Mouse (Mus musculus) neural tube, embryonic 13.5 days (tissue): ENCODE data around the gene Zfp275. TPM values are rescaled to one million over a fixed set of nuclear protein-coding genes. Genes with fewer than 3 reads are reported as not detected.
"Not testable (repeated sequence)": the region's sequence is repeated elsewhere in the genome, so short reads cannot be mapped to it uniquely, and the experiment has no call there.

ENCODE experiments used
- ATAC-seq: fragments of 200-750 bp; cut with Nextera tagmentation; 2 replicates; pipeline ENCODE4 v1.8.0; 2017; ENCODE audit warnings: low read depth, mild to moderate bottlenecking, moderate TSS enrichment, moderate library complexity
- H3K27ac ChIP-seq: fragments of 300-500 bp; sonication (generic); replicated peaks from 2 replicates; pipeline ENCODE4 v1.5.1; 2015; ENCODE audit warnings: moderate library complexity, mild to moderate bottlenecking, inconsistent platforms
- H3K27me3 ChIP-seq: fragments of 300-500 bp; sonication (generic); 2 replicates; pipeline ENCODE4 v1.6.1; 2015; ENCODE audit warnings: mild to moderate bottlenecking, inconsistent platforms
- H3K36me3 ChIP-seq: fragments of 300-500 bp; sonication (generic); 2 replicates; pipeline ENCODE4 v1.6.1; 2015; ENCODE audit warnings: mild to moderate bottlenecking, inconsistent platforms
- H3K4me1 ChIP-seq: fragments of 300-500 bp; sonication (generic); replicated peaks from 2 replicates; pipeline ENCODE4 v1.6.1; 2015; ENCODE audit warnings: inconsistent platforms
- H3K4me2 ChIP-seq: fragments of 300-500 bp; sonication (generic); 2 replicates; pipeline ENCODE4 v1.6.1; 2015; ENCODE audit warnings: inconsistent platforms, mild to moderate bottlenecking, moderate library complexity
- H3K4me3 ChIP-seq: fragments of 300-500 bp; sonication (generic); 2 replicates; pipeline ENCODE4 v1.5.1; 2015; ENCODE audit warnings: mild to moderate bottlenecking, inconsistent platforms
- H3K9ac ChIP-seq: fragments of 300-500 bp; sonication (generic); 2 replicates; pipeline ENCODE4 v1.6.1; 2015; ENCODE audit warnings: moderate library complexity, mild to moderate bottlenecking, inconsistent platforms
- H3K9me3 ChIP-seq: fragments of 300-500 bp; sonication (generic); 2 replicates; pipeline ENCODE4 v1.6.1; 2016; ENCODE audit warnings: inconsistent platforms
- whole genome bisulfite sequencing: fragments of 180-500 bp; shearing (Covaris S2); methylation state at CpG from one replicate; pipeline ENCODE4 v1.1.7; 2015; 5-methylcytosine and 5-hydroxymethylcytosine counted together
- polyA plus RNA-seq: library from polyadenylated mRNA; unstranded; fragments of >200 nt; fragmentation: Nextera tagmentation; extraction: Ambion mirVana; gene quantifications from 2 replicates; pipeline ENCODE4 v1.2.1, GENCODE M21; 2015

Gene Zfp275
- polyA plus RNA-seq, 1 experiment from 2014 or later = 10.6 TPM

GRCm38 (mm10) chrX:73344346-73344745 lies 1.9 kb downstream of the Zfp275 start:
- no peak for ATAC-seq
- no peak overlapping the region for H3K9ac ChIP-seq
- H3K36me3 ChIP-seq = no peaks in the 10 kb centered on the region
- no peaks in the 10 kb centered on the region for H3K27me3 ChIP-seq
- peaks cover 13% of the 10 kb centered on the region for H3K4me1 ChIP-seq
- no peak overlapping the region for H3K4me3 ChIP-seq
- no peak overlapping the region for H3K4me2 ChIP-seq
- WGBS = 94% methylated on average over 1 of the region's 1 CpGs
- no peak overlapping the region for H3K27ac ChIP-seq
- H3K9me3 ChIP-seq = no peaks in the 10 kb centered on the region

- Histone ChIP-seq H3K4me2 (no peak overlapping the region), H3K27ac (no peak overlapping the region), H3K9me3 (peaks cover 7% of the 10 kb centered on the region), H3K4me1 (no peaks in the 10 kb centered on the region), H3K4me3 (no peak overlapping the region), H3K9ac (no peak overlapping the region), H3K27me3 (no peaks in the 10 kb centered on the region), H3K36me3 (peaks cover 61% of the 10 kb centered on the region)
- 91% methylated on average over 2 of the region's 2 CpGs for WGBS
- no peak for ATAC-seq
Measured at GRCm38 (mm10) chrX:73356163-73356562, 13.7 kb downstream of the Zfp275 start.

DNA sequence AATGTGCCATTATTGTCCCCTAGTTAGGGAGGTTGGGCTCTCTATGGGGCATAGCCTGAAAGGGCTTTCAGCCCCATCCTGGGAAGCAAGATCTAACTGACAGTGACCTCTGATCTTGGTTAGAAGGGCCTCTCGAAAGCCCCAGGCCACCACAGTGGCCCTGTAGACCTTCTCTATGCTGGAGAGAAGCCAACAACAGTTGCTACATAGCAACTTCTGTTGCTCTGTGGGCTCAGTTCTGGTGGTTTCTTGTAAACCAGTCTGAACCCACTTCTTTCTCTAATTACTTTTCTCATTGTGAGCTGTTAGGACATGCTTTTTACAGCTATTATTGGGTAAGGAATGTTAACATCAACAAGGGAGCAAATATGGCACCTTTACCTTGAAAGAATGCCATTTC lies 14.3 kb downstream of the Zfp275 start:
- 57% methylated on average over 1 of the region's 1 CpGs for WGBS
- Histone ChIP-seq H3K27ac (no peak overlapping the region), H3K27me3 (no peaks in the 10 kb centered on the region), H3K9me3 (peaks cover 7% of the 10 kb centered on the region), H3K9ac (no peak overlapping the region), H3K4me2 (no peak overlapping the region), H3K36me3 (peaks cover 57% of the 10 kb centered on the region), H3K4me1 (no peaks in the 10 kb centered on the region), H3K4me3 (no peak overlapping the region)
- ATAC-seq = no peak

DNA sequence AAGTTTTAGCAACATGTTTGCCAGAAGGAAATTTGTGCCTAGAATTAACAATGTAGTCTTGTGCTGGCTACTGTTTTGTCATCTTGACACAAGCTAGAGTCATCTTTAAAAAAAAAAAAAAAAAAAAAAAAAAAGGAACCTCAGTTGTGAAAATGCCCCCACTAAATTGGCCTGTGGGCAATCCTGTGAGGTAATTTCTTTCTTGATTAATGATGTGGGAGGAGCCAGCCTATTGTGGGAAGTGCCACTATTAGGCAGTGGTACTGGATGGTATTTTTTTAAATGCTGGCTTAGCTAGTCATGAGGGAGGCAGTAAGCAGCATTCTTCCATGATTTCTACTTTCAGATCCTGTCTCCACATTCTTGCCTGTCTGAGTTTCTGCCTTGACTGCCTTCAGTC lies 20.9 kb downstream of the Zfp275 start:
- H3K27ac ChIP-seq = no peak overlapping the region
- H3K36me3 ChIP-seq = 0 out of 2 replicates have a peak, but pooled peaks cover 6% of the 10 kb centered on the region
- no peak for ATAC-seq
- no peak overlapping the region for H3K4me3 ChIP-seq
- H3K4me2 ChIP-seq = no peak overlapping the region
- no peaks in the 10 kb centered on the region for H3K27me3 ChIP-seq
- no peak overlapping the region for H3K9ac ChIP-seq
- no peaks in the 10 kb centered on the region for H3K4me1 ChIP-seq
- H3K9me3 ChIP-seq = no peaks in the 10 kb centered on the region

DNA sequence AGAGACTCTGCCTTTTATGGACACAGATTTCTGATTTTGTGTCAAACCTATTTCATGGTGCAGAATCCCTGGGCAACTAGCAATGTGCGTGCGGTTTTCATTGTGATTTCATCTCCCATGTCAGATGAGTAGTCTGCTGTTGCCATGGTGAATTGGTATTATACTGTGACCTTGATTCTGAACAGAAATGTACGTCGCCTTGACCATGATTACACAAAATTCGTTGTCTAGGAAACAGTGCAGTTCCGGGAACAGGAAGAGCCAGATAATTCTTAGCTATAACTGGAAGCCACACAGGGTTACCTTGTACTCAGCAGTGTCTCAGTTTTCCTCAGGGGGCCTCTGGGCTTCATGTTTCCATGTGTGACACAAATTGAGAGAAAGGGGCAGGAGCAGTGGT lies 42.0 kb downstream of the Zfp275 start:
- no peak overlapping the region for H3K4me2 ChIP-seq
- H3K9ac ChIP-seq = no peak overlapping the region
- no peaks in the 10 kb centered on the region for H3K36me3 ChIP-seq
- H3K4me1 ChIP-seq = no peaks in the 10 kb centered on the region
- H3K4me3 ChIP-seq = no peak overlapping the region
- WGBS = 72% methylated on average over 6 of the region's 6 CpGs
- H3K27me3 ChIP-seq = no peaks in the 10 kb centered on the region
- H3K27ac ChIP-seq = no peak overlapping the region
- H3K9me3 ChIP-seq = no peaks in the 10 kb centered on the region
- no peak for ATAC-seq

- Histone ChIP-seq H3K36me3 (no peaks in the 10 kb centered on the region), H3K4me3 (no peak overlapping the region), H3K9me3 (no peaks in the 10 kb centered on the region), H3K27ac (no peak overlapping the region), H3K27me3 (no peaks in the 10 kb centered on the region), H3K4me1 (no peaks in the 10 kb centered on the region), H3K9ac (no peak overlapping the region), H3K4me2 (no peak overlapping the region)
- ATAC-seq = no peak
- 24% methylated on average over 1 of the region's 1 CpGs for WGBS
Measured at GRCm38 (mm10) chrX:73384924-73385323, 42.5 kb downstream of the Zfp275 start.

DNA sequence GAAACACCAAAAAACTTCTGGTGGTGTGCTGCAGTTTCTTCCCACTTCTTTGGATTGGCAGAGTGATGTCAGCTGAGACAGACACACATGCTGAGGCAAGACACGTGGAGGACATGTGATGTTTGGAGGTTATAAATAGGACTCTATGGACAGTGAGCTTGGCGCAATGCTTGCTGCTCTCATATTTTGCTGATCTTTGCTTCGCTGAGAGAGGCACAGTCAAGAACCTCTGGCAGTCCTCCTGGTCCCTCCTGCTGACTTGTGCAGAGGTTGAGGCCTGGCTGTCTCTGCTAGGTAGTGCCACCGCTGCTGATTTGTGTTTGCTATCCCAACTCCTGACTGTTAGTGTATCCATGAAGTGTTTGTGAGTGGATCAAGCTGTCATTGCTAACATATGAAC lies 49.1 kb downstream of the Zfp275 start:
- Histone ChIP-seq H3K4me3 (no peak overlapping the region), H3K27me3 (no peaks in the 10 kb centered on the region), H3K27ac (no peak overlapping the region), H3K4me1 (no peaks in the 10 kb centered on the region), H3K36me3 (no peaks in the 10 kb centered on the region), H3K4me2 (no peak overlapping the region), H3K9me3 (no peaks in the 10 kb centered on the region), H3K9ac (no peak overlapping the region)
- ATAC-seq = no peak
- WGBS = 87% methylated on average over 4 of the region's 4 CpGs

GRCm38 (mm10) chrX:73396446-73396845 lies 54.0 kb downstream of the Zfp275 start:
- no peaks in the 10 kb centered on the region for H3K9me3 ChIP-seq
- ATAC-seq = no peak
- no peak overlapping the region for H3K27ac ChIP-seq
- H3K27me3 ChIP-seq = no peaks in the 10 kb centered on the region
- H3K36me3 ChIP-seq = no peaks in the 10 kb centered on the region
- no peak overlapping the region for H3K9ac ChIP-seq
- H3K4me3 ChIP-seq = no peak overlapping the region
- WGBS = 100% methylated on average over 1 of the region's 1 CpGs
- H3K4me2 ChIP-seq = no peak overlapping the region
- H3K4me1 ChIP-seq = no peaks in the 10 kb centered on the region

DNA sequence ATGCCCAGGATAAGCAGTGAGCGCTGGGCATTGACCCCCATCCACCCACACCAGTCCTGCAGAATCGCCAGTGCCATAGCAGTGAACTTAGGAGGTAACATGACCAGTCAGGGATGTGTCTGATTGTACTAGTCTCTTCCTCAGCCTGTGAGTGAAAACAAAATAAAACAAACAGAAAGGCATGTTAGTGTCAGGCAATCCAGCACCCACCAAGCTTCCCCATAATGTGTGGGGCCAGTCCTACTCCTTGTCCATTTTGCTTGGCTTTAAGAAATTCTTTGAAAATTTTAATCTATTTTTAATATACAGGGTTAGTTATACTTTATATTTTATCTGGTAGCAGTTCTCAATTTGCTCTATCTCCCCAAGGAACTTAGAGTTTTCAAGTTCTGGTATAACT lies 56.2 kb downstream of the Zfp275 start, which contains the start of gene Gm18336:
Gene Gm18336 (minus strand): TSS at position 101 of the 400 bp plus-strand sequence.
- not testable (repeated sequence) for H3K27ac ChIP-seq, H3K4me2 ChIP-seq, H3K4me1 ChIP-seq, ATAC-seq, H3K36me3 ChIP-seq, H3K27me3 ChIP-seq, H3K9ac ChIP-seq, H3K9me3 ChIP-seq, H3K4me3 ChIP-seq
- 69% methylated on average over 2 of the region's 2 CpGs for WGBS

DNA sequence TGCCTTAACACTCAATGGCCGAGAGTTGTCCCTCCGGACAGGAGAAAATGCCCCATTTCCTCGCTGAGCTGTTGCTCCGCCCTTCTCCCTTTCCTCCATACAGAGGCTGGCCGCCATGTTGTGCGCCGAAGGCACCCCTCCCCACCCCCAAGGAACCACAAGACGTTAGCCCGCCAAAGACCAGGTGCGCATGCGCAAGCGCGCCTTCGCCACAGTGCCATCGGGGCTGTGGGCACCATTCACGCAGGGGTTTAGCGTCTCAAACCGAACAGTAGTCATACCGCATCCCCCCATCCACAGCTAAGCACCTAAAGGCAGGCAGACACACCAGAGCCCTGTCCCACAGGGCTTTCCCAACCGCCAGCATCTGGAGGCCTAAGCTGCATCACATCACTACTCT lies 58.5 kb downstream of the Zfp275 start:
- Histone ChIP-seq H3K9ac (no peak overlapping the region), H3K27ac (no peak overlapping the region), H3K4me3 (no peak overlapping the region), H3K4me1 (no peaks in the 10 kb centered on the region), H3K27me3 (no peaks in the 10 kb centered on the region), H3K4me2 (no peak overlapping the region), H3K9me3 (no peaks in the 10 kb centered on the region), H3K36me3 (no peaks in the 10 kb centered on the region)
- ATAC-seq = no peak
- 86% methylated on average over 20 of the region's 20 CpGs for WGBS

GRCm38 (mm10) chrX:73401616-73402015 lies 59.2 kb downstream of the Zfp275 start:
- no peak overlapping the region for H3K4me2 ChIP-seq
- no peak overlapping the region for H3K4me3 ChIP-seq
- no peaks in the 10 kb centered on the region for H3K4me1 ChIP-seq
- H3K27me3 ChIP-seq = no peaks in the 10 kb centered on the region
- WGBS = 92% methylated on average over 12 of the region's 12 CpGs
- no peak overlapping the region for H3K27ac ChIP-seq
- ATAC-seq = no peak
- H3K36me3 ChIP-seq = no peaks in the 10 kb centered on the region
- no peaks in the 10 kb centered on the region for H3K9me3 ChIP-seq
- H3K9ac ChIP-seq = no peak overlapping the region
